Mouse (Mus musculus) liver, embryonic 12.5 days (tissue): Measurements from ENCODE around the gene Tmem206. TPM values are rescaled to one million over a fixed set of nuclear protein-coding genes. Genes with fewer than 3 reads are reported as not detected.

ENCODE experiments used
- ATAC-seq: fragments of 200-750 bp; cut with Nextera tagmentation; 2 replicates; pipeline ENCODE4 v1.8.0; 2017; ENCODE audit warnings: moderate number of reproducible peaks, mild to moderate bottlenecking, moderate library complexity
- H3K27ac ChIP-seq: fragments of 300-500 bp; sonication (generic); 2 replicates; pipeline ENCODE4 v1.5.1; 2016; ENCODE audit warnings: mild to moderate bottlenecking
- H3K27me3 ChIP-seq: fragments of 300-500 bp; sonication (generic); replicated peaks from 2 replicates; pipeline ENCODE4 v1.6.1; 2016; ENCODE audit warnings: mild to moderate bottlenecking, moderate library complexity
- H3K36me3 ChIP-seq: fragments of 300-500 bp; sonication (generic); 2 replicates; pipeline ENCODE4 v1.6.1; 2016; ENCODE audit warnings: mild to moderate bottlenecking, moderate library complexity
- H3K4me1 ChIP-seq: fragments of 300-500 bp; sonication (generic); 2 replicates; pipeline ENCODE4 v1.6.1; 2016
- H3K4me2 ChIP-seq: fragments of 300-500 bp; sonication (generic); 2 replicates; pipeline ENCODE4 v1.6.1; 2016; ENCODE audit warnings: mild to moderate bottlenecking, moderate library complexity
- H3K4me3 ChIP-seq: fragments of 300-500 bp; sonication (generic); 2 replicates; pipeline ENCODE4 v1.5.1; 2016; ENCODE audit warnings: mild to moderate bottlenecking, moderate library complexity
- H3K9ac ChIP-seq: fragments of 300-500 bp; sonication (generic); 2 replicates; pipeline ENCODE4 v1.6.1; 2016; ENCODE audit warnings: mild to moderate bottlenecking, moderate library complexity
- H3K9me3 ChIP-seq: fragments of 300-500 bp; sonication (generic); replicated peaks from 2 replicates; pipeline ENCODE4 v1.6.1; 2016; ENCODE audit warnings: mild to moderate bottlenecking, moderate library complexity
- WGBS: fragments of 180-500 bp; shearing (Covaris S2); methylation state at CpG from one replicate; pipeline ENCODE4 v1.1.7; 2016; ENCODE audit not compliant: insufficient replicate concordance; 5-methylcytosine and 5-hydroxymethylcytosine counted together
- polyA plus RNA-seq: library from polyadenylated mRNA; unstranded; fragments of >200 nt; fragmentation: Nextera tagmentation; extraction: Ambion mirVana; gene quantifications from 2 replicates; pipeline ENCODE4 v1.2.1, GENCODE M21; 2016

Tmem206 gene
- polyA plus RNA-seq, 1 experiment from 2014 or later = 10.5 TPM

DNA sequence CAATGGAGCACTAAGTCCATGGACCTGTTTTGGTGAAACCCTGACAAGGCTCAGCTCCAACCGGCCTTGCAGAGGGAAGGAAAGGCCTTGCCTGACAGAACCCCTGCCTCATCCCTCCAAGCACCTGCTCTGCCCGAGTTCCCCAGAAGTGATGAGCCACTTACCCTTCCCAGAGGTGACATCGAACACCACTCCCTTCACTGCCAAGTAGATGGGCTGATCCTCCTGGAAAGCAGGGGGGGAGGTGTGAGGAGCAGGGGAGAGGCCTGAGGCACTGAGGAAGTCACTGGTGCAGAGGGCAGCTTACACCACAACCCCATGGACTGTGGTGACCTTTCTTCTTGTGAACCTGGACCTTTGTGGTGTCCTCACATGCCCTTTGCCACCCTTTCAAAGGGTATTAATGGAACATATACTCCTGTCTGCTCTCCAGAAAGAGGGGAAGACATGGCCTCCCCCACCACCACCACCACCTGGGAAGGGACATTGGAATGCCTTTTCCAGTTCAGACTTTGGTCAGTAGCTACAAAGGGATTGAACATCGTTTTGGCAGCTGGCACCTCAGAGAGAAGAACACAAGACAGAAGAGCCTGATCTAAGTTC lies 14.3 kb upstream of the Tmem206 start:
- peaks cover 9% of the 10 kb centered on the region for H3K4me1 ChIP-seq

DNA sequence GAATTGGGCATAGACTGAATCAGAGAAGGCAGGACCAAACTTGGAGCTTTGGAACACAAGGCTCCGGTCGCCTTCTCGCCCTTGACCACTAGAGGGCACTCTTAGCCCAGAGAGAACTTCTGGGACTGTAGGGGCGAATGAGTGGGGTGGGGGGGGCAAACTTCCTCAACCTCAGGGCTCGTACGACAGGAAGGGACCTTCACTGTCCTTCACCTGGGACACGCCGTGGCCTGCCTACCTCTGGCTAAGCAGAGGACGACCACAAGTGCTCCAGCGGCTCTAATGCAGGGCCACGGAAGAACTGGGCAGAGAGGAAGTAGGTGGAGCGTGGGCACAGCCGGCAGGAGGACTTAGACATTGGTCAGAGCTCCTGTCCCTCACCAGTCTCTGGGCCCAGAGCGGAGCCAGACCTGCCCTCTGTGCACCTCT lies 13.2 kb upstream of the Tmem206 start:
- WGBS = 0% methylated on average over 14 of the region's 14 CpGs
- no peak overlapping the region for H3K27ac ChIP-seq
- ATAC-seq = peak; percentile 89
- no peaks in the 10 kb centered on the region for H3K27me3 ChIP-seq
- no peaks in the 10 kb centered on the region; the same call in 1 of the 2 replicates for H3K9me3 ChIP-seq
- H3K4me2 ChIP-seq = peak overlapping the region; percentile 71
- peak overlapping the region; percentile 66 for H3K4me3 ChIP-seq
- peaks cover 19% of the 10 kb centered on the region for H3K4me1 ChIP-seq
- H3K36me3 ChIP-seq = peaks cover 13% of the 10 kb centered on the region
- peak overlapping the region; percentile 73 for H3K9ac ChIP-seq

More for the DNA sequence above, 14.3 kb upstream of the Tmem206 start:
- Histone ChIP-seq H3K36me3 (peaks cover 16% of the 10 kb centered on the region), H3K9ac (no peak overlapping the region), H3K4me3 (no peak overlapping the region), H3K9me3 (no peaks in the 10 kb centered on the region; the same call in 1 of the 2 replicates), H3K27me3 (no peaks in the 10 kb centered on the region), H3K27ac (no peak overlapping the region), H3K4me2 (no peak overlapping the region)
- ATAC-seq = no peak
- WGBS = 73% methylated on average over 4 of the region's 4 CpGs

DNA sequence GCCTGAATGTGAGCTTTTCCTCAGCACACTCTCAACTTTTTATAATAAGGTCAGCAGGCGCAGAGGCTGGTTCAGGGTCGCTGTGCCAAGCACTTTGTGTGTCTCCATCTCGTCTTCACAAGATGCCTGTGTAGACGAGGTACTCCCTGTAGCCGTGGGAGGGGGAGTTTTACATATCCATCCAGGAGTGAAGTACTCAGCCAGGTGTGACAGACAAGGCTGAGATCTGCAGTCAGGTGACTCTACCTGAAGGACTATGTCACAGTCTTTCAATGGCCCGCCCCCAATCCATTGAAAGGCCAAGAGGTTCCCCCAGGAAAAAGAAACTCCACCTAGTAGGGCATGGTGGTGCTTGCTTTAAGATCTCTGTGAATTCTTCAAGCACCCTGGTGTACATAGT lies 12.6 kb upstream of the Tmem206 start:
- Histone ChIP-seq H3K4me3 (peak overlapping the region; percentile 66), H3K9me3 (no peaks in the 10 kb centered on the region; the same call in 1 of the 2 replicates), H3K27ac (no peak overlapping the region), H3K4me1 (peaks cover 25% of the 10 kb centered on the region), H3K27me3 (no peaks in the 10 kb centered on the region), H3K36me3 (peaks cover 8% of the 10 kb centered on the region), H3K4me2 (peak overlapping the region; percentile 71), H3K9ac (peak overlapping the region; percentile 73)
- ATAC-seq = no peak
- WGBS = 62% methylated on average over 6 of the region's 6 CpGs

DNA sequence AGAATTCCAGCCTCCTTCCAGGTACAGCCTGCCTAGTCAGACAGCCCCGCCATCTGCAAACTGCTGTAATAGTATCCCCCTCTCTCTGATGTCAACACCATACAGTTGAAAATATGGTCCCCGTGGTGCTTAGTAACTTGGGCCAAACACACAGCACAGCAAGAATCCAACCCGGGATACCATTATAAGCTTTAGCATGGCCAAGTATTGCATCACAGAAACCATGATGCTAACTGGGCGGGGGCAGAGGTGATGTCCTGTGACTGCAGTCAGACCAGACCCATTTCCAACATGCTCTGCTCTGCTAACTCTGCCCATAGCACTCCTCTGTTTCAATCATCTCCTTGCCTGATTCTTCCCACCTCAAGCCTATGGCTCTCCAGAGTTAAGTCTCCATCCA lies 11.8 kb upstream of the Tmem206 start:
- Histone ChIP-seq H3K9ac (no peak overlapping the region), H3K27me3 (no peaks in the 10 kb centered on the region), H3K27ac (no peak overlapping the region), H3K9me3 (no peaks in the 10 kb centered on the region), H3K4me2 (no peak overlapping the region), H3K4me1 (peaks cover 33% of the 10 kb centered on the region), H3K4me3 (no peak overlapping the region), H3K36me3 (peaks cover 5% of the 10 kb centered on the region; the same call in 1 of the 2 replicates)
- WGBS = 57% methylated on average over 4 of the region's 4 CpGs
- ATAC-seq = no peak

GRCm38 (mm10) chr1:191316818-191317217 lies 8.9 kb upstream of the Tmem206 start:
- H3K27ac ChIP-seq = 0 out of 2 replicates have a peak overlapping the region, but pooled peaks have one; percentile 90
- peak overlapping the region; percentile 90 for H3K4me2 ChIP-seq
- peak overlapping the region; percentile 82 for H3K4me3 ChIP-seq
- H3K4me1 ChIP-seq = peaks cover 39% of the 10 kb centered on the region
- ATAC-seq = no peak
- no peaks in the 10 kb centered on the region; the same call in 1 of the 2 replicates for H3K27me3 ChIP-seq
- H3K36me3 ChIP-seq = no peaks in the 10 kb centered on the region
- WGBS = 87% methylated on average over 8 of the region's 8 CpGs
- H3K9ac ChIP-seq = peak overlapping the region; percentile 90; the same call in 1 of the 2 replicates
- H3K9me3 ChIP-seq = no peaks in the 10 kb centered on the region

DNA sequence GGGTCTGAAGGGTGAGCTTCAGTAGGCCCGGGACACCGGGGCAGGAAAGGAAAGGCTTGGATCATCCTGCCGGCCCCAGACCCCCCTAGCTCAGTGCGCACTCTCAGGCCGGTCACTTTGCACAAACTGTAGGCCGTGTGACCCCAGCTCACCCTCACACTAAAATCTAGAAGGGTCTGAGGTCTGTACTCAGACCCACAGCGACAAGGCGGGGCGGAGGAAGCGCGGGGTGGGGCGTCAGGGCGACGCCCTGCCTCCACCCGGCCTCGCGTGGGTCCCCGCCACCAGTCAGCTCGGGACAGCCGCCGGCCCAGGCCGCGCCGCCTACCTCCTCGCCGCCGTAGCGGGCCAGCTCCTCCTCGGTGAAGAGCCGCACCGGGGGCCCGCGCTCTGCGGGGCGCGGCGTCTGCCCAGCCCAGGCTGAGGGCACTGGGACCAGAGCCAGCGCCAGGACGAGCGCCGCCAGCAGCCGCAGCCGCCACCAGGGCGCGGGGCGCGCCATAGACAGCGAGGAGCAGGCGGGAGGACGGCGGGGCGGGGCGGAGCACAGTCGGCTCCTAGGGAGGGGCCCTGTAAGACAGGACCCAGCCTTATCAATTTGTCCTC lies 8.0 kb upstream of the Tmem206 start, which contains the start of gene Nenf:
TSS of gene Nenf (minus strand) at position 604 of the 606 bp plus-strand sequence.
- Histone ChIP-seq H3K4me2 (peak within 1 kb of the TSS; percentile 90), H3K4me3 (peak within 1 kb of the TSS; percentile 82), H3K27me3 (peaks cover 1% of the 10 kb centered on the region; the same call in 1 of the 2 replicates), H3K36me3 (no peaks in the 10 kb centered on the region), H3K9me3 (no peaks in the 10 kb centered on the region), H3K4me1 (peaks cover 39% of the 10 kb centered on the region), H3K27ac (peak within 1 kb of the TSS; percentile 90), H3K9ac (peak within 1 kb of the TSS; percentile 90)
- WGBS = 1% methylated on average over 54 of the region's 54 CpGs
- ATAC-seq = peak; percentile 99

DNA sequence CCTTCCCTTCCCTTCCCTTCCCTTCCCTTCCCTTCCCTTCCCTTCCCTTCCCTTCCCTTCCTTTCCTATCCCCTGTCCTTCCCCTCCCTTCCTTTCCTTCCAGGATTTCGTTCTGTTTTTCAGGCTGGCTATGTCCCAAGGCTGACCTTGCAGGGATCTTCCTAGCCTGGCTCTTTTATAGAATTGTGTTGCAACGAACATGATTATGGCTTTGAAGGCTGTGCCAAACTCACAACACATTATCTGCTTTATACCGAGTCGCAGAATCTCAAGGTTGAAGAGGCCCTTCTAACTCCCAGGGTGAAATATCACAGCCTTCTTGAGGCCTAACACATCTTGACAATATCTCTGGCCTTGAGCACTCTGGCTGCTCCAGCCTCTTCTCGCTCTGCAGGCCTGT lies 7.0 kb upstream of the Tmem206 start:
- no peaks in the 10 kb centered on the region for H3K36me3 ChIP-seq
- peak overlapping the region; percentile 90 for H3K4me2 ChIP-seq
- peaks cover 5% of the 10 kb centered on the region; the same call in 1 of the 2 replicates for H3K27me3 ChIP-seq
- 34% methylated on average over 5 of the region's 5 CpGs for WGBS
- peaks cover 32% of the 10 kb centered on the region for H3K4me1 ChIP-seq
- no peaks in the 10 kb centered on the region for H3K9me3 ChIP-seq
- 0 out of 2 replicates have a peak overlapping the region, but pooled peaks have one; percentile 82 for H3K4me3 ChIP-seq
- peak overlapping the region; percentile 90 for H3K9ac ChIP-seq
- H3K27ac ChIP-seq = peak overlapping the region; percentile 90
- ATAC-seq = no peak

- Histone ChIP-seq H3K9me3 (no peaks in the 10 kb centered on the region), H3K4me1 (peaks cover 48% of the 10 kb centered on the region), H3K36me3 (no peaks in the 10 kb centered on the region), H3K9ac (no peak overlapping the region), H3K4me3 (no peak overlapping the region), H3K27ac (no peak overlapping the region), H3K27me3 (peaks cover 5% of the 10 kb centered on the region; the same call in 1 of the 2 replicates), H3K4me2 (no peak overlapping the region)
- no peak for ATAC-seq
- WGBS = 79% methylated on average over 3 of the region's 3 CpGs
Observed at GRCm38 (mm10) chr1:191323381-191323780, 2.3 kb upstream of the Tmem206 start.

DNA sequence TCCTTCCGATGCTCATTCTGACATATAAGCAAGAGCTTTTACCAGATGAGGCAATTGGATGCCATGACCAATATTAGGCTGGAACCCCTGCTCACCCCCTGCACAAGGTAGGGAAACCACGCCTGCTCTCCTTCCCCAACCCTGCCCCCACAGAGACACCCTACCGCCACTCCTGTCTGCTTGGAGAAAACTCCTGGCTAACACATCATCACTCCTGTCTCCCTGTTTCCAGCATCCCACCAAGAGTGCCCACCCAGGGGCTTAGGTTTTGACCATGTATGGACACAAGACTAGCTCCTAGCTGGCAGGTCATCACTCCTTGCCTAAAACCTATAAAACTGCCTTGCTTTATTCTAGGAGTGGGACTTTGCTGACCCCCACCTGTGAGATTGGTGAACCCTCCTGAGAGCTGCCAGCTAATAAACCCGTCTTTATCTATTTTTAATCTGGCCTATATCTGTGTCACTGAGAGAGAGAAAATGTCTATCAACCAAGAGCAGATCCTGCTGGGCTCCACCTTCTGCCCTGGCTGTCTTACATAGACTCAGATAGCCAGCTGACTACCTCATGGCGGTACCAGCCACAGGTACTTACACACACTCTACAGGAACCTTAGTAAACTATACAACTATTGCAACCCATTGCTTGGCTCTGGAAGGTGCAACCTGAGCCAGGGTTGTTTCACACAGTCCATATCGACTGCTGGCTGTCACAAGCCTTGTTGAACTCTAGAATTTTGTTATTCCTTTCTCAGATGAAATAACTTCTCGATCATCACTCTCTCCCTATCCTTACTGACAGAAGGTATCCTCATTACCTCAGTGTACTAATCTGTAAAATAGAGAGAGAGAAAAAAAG lies 750 bp upstream of the Tmem206 start:
- Histone ChIP-seq H3K27me3 (peaks cover 5% of the 10 kb centered on the region; the same call in 1 of the 2 replicates), H3K27ac (peak overlapping the region; percentile 82; the same call in 1 of the 2 replicates), H3K4me2 (peak overlapping the region; percentile 99), H3K9ac (peak overlapping the region; percentile 94), H3K36me3 (no peaks in the 10 kb centered on the region; the same call in 1 of the 2 replicates), H3K4me3 (peak overlapping the region; percentile 83), H3K4me1 (peaks cover 38% of the 10 kb centered on the region), H3K9me3 (no peaks in the 10 kb centered on the region)
- ATAC-seq = peak; percentile 74
- WGBS = 53% methylated on average over 7 of the region's 7 CpGs

DNA sequence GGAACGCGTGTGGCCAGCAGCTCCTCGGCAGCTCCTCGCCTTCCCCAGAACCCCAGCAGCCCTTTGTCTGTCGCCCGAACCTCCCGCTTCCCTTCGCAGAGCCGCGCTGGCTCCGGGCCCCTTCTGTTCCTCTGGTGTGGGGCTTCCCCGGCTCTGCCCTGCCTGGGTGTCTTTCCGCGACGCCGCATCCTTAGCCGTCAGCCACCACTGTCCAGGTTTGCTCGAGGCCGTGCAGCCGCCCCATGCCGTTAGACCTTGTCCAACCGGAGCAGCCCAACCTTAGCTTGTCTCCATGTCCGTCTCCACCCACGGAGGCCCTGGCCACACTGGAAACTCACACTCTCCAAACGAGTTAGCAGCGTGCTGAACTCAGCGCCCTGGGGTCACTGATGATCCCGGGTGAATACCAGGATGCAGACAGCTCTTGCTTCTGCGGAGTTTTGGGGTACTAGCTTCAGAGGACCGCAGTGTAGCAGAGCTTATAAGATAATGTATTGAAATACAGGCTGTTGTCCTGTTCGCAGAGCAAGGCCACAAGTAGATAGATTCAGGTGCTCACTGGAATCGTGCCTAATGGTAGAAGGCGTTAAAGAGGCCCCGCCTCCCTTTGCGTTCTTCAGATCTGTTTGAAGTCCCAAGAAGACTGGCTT lies 646 bp downstream of the Tmem206 start:
- 1% methylated on average over 33 of the region's 35 CpGs for WGBS
- Histone ChIP-seq H3K27me3 (peaks cover 5% of the 10 kb centered on the region; the same call in 1 of the 2 replicates), H3K27ac (peak overlapping the region; percentile 82), H3K4me2 (peak overlapping the region; percentile 99), H3K4me1 (peaks cover 38% of the 10 kb centered on the region), H3K4me3 (peak overlapping the region; percentile 83), H3K9me3 (no peaks in the 10 kb centered on the region), H3K9ac (peak overlapping the region; percentile 94), H3K36me3 (peaks cover 4% of the 10 kb centered on the region)
- ATAC-seq = peak; percentile 65

DNA sequence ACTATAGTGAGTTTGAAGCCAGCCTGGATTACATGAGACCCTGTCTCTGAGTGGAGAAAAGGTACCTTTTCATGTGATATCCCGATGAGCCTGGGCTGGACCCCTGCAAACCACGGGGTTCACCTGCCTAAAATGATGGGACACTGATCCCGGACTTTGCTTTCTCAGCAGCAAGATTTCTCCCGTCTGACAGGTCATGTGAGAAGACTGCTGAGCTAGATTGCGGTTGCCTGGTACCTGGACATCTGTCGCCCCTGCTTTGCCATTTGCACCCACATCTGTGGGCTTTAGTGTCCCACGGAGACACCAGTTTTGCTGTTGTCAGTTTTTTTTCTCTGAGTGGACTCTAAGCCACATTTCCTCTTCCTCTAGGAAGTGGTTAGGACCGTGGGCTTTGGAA lies 1.5 kb downstream of the Tmem206 start:
- Histone ChIP-seq H3K9me3 (no peaks in the 10 kb centered on the region), H3K27me3 (0 out of 2 replicates have a peak, but pooled peaks cover 5% of the 10 kb centered on the region), H3K4me2 (peak overlapping the region; percentile 99), H3K27ac (no peak overlapping the region), H3K4me1 (peaks cover 38% of the 10 kb centered on the region), H3K4me3 (peak overlapping the region; percentile 83; the same call in 1 of the 2 replicates), H3K9ac (no peak overlapping the region), H3K36me3 (peaks cover 9% of the 10 kb centered on the region)
- WGBS = 65% methylated on average over 8 of the region's 8 CpGs
- ATAC-seq = no peak
